Mouse (Mus musculus) liver, embryonic 15.5 days (tissue): ENCODE results near the gene Spata25. TPM values are rescaled to one million over a fixed set of nuclear protein-coding genes. Genes with fewer than 3 reads are reported as not detected.
"Not testable (repeated sequence)": the region's sequence is repeated elsewhere in the genome, so short reads cannot be mapped to it uniquely, and the experiment has no call there.

Experiments
- ATAC-seq: fragments of 200-750 bp; cut with Nextera tagmentation; 2 replicates; pipeline ENCODE4 v1.8.0; 2017; ENCODE audit warnings: moderate number of reproducible peaks, mild to moderate bottlenecking, moderate library complexity; ENCODE audit not compliant: insufficient read depth
- H3K27ac ChIP-seq: fragments of 300-500 bp; sonication (generic); replicated peaks from 2 replicates; pipeline ENCODE4 v1.5.1; 2015; ENCODE audit warnings: mild to moderate bottlenecking, inconsistent platforms
- H3K27me3 ChIP-seq: fragments of 300-500 bp; sonication (generic); 2 replicates; pipeline ENCODE4 v1.6.1; 2015; ENCODE audit warnings: mild to moderate bottlenecking, inconsistent platforms
- H3K36me3 ChIP-seq: fragments of 300-500 bp; sonication (generic); replicated peaks from 2 replicates; pipeline ENCODE4 v1.6.1; 2015; ENCODE audit warnings: moderate library complexity, mild to moderate bottlenecking, inconsistent platforms
- H3K4me1 ChIP-seq: fragments of 300-500 bp; sonication (generic); replicated peaks from 2 replicates; pipeline ENCODE4 v1.6.1; 2015; ENCODE audit warnings: inconsistent platforms
- H3K4me2 ChIP-seq: fragments of 300-500 bp; sonication (generic); 2 replicates; pipeline ENCODE4 v1.6.1; 2015; ENCODE audit warnings: moderate library complexity, mild to moderate bottlenecking, inconsistent platforms
- H3K4me3 ChIP-seq: fragments of 300-500 bp; sonication (generic); replicated peaks from 2 replicates; pipeline ENCODE4 v1.5.1; 2015; ENCODE audit warnings: mild to moderate bottlenecking, inconsistent platforms
- H3K9ac ChIP-seq: fragments of 300-500 bp; sonication (generic); 2 replicates; pipeline ENCODE4 v1.6.1; 2015; ENCODE audit warnings: moderate library complexity, mild to moderate bottlenecking, inconsistent platforms
- H3K9me3 ChIP-seq: fragments of 300-500 bp; sonication (generic); replicated peaks from 2 replicates; pipeline ENCODE4 v1.6.1; 2016; ENCODE audit warnings: inconsistent platforms
- WGBS: fragments of 180-500 bp; shearing (Covaris S2); methylation state at CpG from one replicate; pipeline ENCODE4 v1.1.7; 2015; ENCODE audit warnings: mixed read lengths; ENCODE audit not compliant: insufficient replicate concordance; 5-methylcytosine and 5-hydroxymethylcytosine counted together
- polyA plus RNA-seq: library from polyadenylated mRNA; unstranded; fragments of >200 nt; fragmentation: Nextera tagmentation; extraction: Ambion mirVana; gene quantifications from 2 replicates; pipeline ENCODE4 v1.2.1, GENCODE M21; 2015

Spata25 gene
- polyA plus RNA-seq, 1 experiment from 2014 or later = not detected

DNA sequence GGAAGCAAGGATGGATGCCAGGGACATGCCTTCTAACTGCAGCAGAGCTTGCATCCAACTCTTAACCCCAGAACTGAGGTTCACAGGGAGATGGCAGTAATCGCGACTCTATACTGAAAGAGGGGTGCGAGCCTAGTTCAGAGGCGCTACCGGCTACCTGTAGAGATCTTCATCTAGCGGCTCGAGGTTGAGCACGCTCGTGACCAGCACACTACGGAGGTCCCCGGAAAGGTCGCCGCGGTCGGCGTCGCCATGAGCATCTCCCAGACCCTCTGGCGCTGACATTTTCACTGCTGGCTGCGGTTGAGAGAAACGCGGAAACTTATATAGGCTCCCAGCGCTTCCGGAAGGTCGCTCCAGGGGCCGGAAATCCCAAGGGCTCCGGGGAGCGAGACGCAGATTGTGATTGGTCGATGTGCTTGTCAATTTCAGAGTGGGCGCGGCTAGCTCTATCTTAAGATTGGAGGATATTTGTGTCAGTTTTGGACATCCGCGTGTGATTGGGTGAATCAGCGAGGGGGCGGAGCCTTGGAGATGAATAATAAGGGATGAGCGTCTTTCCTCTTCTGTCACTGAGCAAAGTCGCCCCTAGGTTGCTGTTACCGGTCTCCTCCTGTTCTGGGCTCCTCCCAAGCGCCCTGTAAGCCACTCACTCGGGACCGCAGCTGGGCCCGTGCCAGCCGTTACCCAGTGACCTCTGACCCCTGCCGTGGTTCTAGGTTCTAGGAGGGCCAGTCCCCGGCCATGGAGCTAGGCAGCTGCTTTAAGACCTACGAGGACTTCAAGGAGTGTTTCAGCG, 23.6 kb downstream of the Spata25 start, which contains the start of the genes Acot8 and Zswim3:
TSS of gene Acot8 (minus strand) at position 350 of the 799 bp plus-strand sequence.
TSS of gene Zswim3 (plus strand) at position 566 of the 799 bp plus-strand sequence.
- peak within 1 kb of the TSS; percentile 92 for H3K4me3 ChIP-seq
- WGBS = under 1% methylated on average over 47 of the region's 47 CpGs
- H3K9me3 ChIP-seq = no peaks in the 10 kb centered on the region
- peak within 1 kb of the TSS; percentile 99 for H3K27ac ChIP-seq
- peak; percentile 93 for ATAC-seq
- H3K27me3 ChIP-seq = no peaks in the 10 kb centered on the region
- peaks cover 39% of the 10 kb centered on the region for H3K4me1 ChIP-seq
- H3K4me2 ChIP-seq = peak within 1 kb of the TSS; percentile 91
- H3K9ac ChIP-seq = peak within 1 kb of the TSS; percentile 89
- H3K36me3 ChIP-seq = peaks cover 43% of the 10 kb centered on the region

DNA sequence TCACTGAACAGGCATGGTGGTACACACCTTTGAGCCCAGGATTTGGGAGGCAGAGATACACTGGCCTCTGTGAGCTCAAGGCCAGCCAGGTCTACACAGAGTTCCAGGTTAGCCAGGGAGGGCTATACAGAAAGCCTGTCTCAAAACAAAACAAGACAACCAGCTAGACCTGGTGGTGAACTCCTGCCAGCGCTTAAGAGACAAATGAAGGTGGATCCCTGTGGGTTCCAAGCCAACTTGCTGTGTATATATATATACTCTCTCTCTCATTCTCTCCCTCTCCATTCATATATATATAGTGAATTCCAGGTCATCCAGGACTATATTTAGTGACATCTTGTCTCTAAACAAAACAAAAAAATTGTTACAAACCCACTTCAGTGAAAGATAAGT, 24.4 kb downstream of the Spata25 start:
- peaks cover 39% of the 10 kb centered on the region for H3K4me1 ChIP-seq
- peak overlapping the region; percentile 89 for H3K9ac ChIP-seq
- ATAC-seq = no peak
- H3K4me3 ChIP-seq = peak overlapping the region; percentile 92
- H3K27ac ChIP-seq = peak overlapping the region; percentile 90
- H3K9me3 ChIP-seq = no peaks in the 10 kb centered on the region
- no peaks in the 10 kb centered on the region for H3K27me3 ChIP-seq
- WGBS = 48% methylated on average over 1 of the region's 1 CpGs
- H3K4me2 ChIP-seq = peak overlapping the region; percentile 78
- peaks cover 43% of the 10 kb centered on the region for H3K36me3 ChIP-seq

DNA sequence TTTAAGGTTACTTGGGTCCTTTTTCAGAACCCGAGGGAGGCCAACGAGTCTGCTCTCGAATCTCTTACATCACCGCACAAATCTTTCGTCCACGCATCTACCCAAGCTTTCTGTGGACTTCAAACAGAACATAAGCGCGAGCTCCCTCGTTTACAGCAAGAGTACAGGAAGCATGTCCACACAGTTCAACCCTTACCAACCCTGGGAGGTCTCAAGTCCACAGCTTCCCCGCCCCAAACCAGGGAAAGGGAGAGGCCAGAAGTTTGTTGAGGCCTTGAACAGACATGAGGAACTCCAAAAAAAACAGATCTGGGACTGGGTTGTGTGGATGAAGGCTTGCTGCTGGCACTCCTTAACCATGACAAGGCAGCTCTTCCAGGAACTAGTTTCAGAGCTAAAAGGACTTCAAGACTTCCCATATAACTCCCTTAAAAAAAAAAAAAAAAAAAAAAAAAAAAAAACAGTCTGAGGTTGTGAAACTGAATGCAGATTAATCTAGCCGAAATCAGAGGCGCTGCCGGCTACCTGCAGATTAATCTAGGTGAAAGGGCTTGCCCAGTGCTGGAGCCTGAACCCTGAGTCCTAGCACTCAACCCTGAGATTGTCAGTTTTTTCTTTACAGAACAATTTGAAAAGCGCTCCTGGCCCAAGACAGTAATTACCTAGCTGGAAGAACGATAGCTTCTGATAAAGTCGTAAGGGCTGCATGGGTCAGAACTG, 25.0 kb downstream of the Spata25 start:
- 72% methylated on average over 16 of the region's 16 CpGs for WGBS
- Histone ChIP-seq H3K27me3 (no peaks in the 10 kb centered on the region), H3K9ac (peak overlapping the region; percentile 89), H3K9me3 (no peaks in the 10 kb centered on the region), H3K4me3 (peak overlapping the region; percentile 92), H3K36me3 (peaks cover 44% of the 10 kb centered on the region), H3K4me2 (peak overlapping the region; percentile 78), H3K27ac (peak overlapping the region; percentile 90), H3K4me1 (peaks cover 39% of the 10 kb centered on the region)
- no peak for ATAC-seq

DNA sequence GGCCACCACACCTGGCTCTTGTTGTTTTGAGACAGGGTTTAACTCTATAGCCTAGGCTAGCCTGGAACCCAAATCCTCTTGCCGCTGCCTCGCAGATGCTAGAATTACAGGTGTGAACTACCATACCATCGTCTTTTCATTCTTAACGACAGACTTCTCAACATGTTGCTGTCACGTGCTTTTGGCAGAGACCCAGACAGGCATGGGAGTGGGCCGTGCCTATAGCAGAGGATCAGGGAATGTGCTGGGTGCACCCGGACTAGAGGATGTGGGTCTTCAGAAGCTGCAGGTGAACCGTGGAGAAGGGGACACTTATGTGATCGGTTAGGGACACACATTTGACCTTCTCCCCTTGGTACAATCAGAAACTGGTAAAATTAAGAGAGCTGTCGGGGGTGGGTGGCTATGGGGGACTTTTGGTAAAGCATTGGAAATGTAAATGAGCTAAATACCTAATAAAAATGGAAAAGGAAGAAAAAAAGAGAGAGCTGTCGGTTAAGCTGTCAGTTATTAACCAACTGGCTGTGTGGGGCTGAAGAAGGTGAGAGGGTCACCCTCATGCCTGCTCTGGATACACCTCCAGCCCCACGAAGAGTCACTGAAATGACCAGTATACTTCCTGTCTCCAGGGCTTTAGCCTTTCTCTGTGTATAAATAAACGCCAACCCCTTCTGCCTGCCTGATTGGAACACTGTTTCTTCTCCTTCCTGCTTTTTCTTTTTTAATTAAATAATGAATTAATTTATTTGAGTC, 27.9 kb downstream of the Spata25 start:
- H3K4me2 ChIP-seq = no peak overlapping the region
- peaks cover 70% of the 10 kb centered on the region for H3K36me3 ChIP-seq
- H3K4me1 ChIP-seq = peaks cover 19% of the 10 kb centered on the region
- H3K27me3 ChIP-seq = no peaks in the 10 kb centered on the region
- 80% methylated on average over 13 of the region's 13 CpGs for WGBS
- no peak overlapping the region for H3K9ac ChIP-seq
- no peaks in the 10 kb centered on the region for H3K9me3 ChIP-seq
- no peak overlapping the region for H3K27ac ChIP-seq
- no peak overlapping the region for H3K4me3 ChIP-seq
- no peak for ATAC-seq

DNA sequence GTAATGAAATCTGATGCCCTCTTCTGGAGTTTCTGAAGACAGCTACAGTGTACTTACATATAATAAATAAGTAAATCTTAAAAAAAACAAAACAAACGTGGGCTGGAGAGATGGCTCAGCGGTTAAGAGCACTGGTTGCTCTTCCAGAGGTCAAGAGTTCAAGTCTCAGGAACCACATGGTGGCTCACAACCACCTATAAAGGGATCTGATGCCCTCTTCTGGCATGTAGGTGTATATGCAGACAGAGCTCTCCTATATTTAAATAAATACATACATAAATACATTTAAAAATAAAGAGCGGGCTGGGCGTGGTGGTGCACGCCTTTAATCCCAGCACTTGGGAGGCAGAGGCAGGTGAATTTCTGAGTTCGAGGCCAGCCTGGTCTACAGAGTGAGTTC, 29.8 kb downstream of the Spata25 start:
- Histone ChIP-seq H3K36me3 (peaks cover 88% of the 10 kb centered on the region), H3K4me1 (peaks cover 14% of the 10 kb centered on the region)
- not testable (repeated sequence) for ATAC-seq, H3K27me3 ChIP-seq, H3K4me3 ChIP-seq, H3K9me3 ChIP-seq, H3K27ac ChIP-seq, H3K4me2 ChIP-seq, H3K9ac ChIP-seq
- 59% methylated on average over 6 of the region's 6 CpGs for WGBS

DNA sequence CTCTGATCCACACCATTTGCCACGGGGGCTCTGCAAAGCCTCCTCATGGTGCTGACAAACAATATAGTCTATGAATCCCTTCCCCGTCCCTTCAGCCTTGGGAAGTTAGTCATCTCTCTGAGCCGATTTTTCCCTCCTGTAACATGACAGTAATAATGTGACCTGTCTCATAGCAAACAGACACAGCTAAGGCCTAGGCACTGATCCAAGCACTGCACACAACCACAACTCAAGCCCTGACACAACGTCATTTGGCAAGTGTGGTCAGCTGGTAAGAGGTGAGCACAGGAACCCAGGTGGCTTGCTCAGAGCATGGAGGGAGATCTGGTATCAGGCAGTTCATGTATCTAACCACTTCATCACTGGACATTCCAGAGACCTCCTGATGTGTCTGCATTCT, 32.5 kb downstream of the Spata25 start:
- Histone ChIP-seq H3K9ac (no peak overlapping the region), H3K9me3 (no peaks in the 10 kb centered on the region), H3K4me3 (no peak overlapping the region), H3K4me2 (no peak overlapping the region), H3K4me1 (peaks cover 14% of the 10 kb centered on the region), H3K27me3 (no peaks in the 10 kb centered on the region), H3K36me3 (peaks cover 93% of the 10 kb centered on the region), H3K27ac (no peak overlapping the region)
- WGBS = 73% methylated on average over 4 of the region's 4 CpGs
- ATAC-seq = no peak

DNA sequence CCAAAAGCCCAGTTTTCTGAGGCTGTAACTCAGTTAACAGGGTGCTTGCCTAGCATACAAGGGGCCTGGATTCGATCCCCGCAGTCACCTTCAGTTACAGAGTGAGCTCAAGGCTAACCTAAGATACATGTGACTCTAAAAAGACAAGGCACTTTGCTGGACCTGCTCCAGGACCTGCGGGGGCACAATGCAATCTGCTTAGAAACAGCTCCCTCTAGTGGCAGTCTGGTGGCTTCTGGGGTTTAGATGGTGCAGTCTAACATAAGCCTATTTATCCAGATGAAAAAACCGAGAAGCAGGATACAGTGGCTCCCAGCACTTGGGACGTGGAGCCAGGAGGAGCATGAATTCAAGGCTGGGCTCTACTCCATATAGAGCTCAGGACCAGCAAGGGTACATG, 34.0 kb downstream of the Spata25 start:
- Histone ChIP-seq H3K27me3 (no peaks in the 10 kb centered on the region), H3K27ac (no peak overlapping the region), H3K4me2 (no peak overlapping the region), H3K4me1 (peaks cover 21% of the 10 kb centered on the region), H3K9me3 (no peaks in the 10 kb centered on the region), H3K36me3 (peaks cover 85% of the 10 kb centered on the region), H3K9ac (no peak overlapping the region), H3K4me3 (no peak overlapping the region)
- peak; percentile 49 for ATAC-seq
- WGBS = 28% methylated on average over 5 of the region's 5 CpGs

DNA sequence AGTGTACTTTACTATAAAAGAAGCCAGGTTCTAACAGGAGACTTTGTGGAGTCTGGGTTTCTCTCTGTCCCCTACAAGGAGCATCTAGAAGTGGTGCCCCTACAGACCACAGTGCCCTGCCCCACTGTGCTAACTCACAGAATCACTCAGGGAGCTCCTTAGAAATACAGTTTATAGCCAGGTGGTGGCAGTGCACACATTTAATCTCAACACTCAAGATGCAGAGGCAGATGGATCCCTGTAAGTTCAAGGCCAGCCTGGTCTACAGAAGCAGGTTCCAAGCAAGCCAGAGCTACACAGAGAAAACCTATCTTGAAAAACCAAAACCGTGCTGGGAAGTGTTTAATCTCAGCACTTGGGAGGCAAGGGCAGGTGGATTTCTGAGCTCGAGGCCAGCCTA, 34.6 kb downstream of the Spata25 start:
- peaks cover 24% of the 10 kb centered on the region for H3K4me1 ChIP-seq
- no peak overlapping the region for H3K4me3 ChIP-seq
- H3K9me3 ChIP-seq = no peaks in the 10 kb centered on the region
- no peak overlapping the region for H3K9ac ChIP-seq
- peaks cover 84% of the 10 kb centered on the region for H3K36me3 ChIP-seq
- peak overlapping the region; percentile 46; the same call in 1 of the 2 replicates for H3K27ac ChIP-seq
- no peaks in the 10 kb centered on the region for H3K27me3 ChIP-seq
- WGBS = 76% methylated on average over 2 of the region's 2 CpGs
- ATAC-seq = no peak
- no peak overlapping the region for H3K4me2 ChIP-seq

DNA sequence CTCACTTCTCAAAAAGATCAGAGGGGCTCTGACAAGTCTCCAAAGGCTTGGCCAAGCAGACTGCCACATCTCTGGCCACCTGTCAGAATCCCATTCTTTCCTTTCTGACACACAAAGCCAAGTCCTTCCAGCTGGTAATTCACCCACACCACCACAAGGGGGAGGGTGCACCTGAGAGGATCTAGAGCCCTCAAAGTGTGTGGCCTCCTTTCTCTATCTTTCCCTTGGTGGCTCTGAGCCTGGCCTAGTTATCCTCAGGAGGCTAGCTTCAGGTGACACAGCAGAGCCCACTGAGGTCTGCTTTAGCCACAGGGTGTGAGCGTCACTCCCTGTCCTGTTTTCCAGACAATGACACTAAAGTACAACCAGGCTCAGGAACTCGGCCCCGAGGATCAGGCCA, 35.1 kb downstream of the Spata25 start:
- H3K9ac ChIP-seq = no peak overlapping the region
- no peaks in the 10 kb centered on the region for H3K27me3 ChIP-seq
- H3K4me3 ChIP-seq = no peak overlapping the region
- H3K9me3 ChIP-seq = no peaks in the 10 kb centered on the region
- H3K4me2 ChIP-seq = no peak overlapping the region
- 85% methylated on average over 3 of the region's 3 CpGs for WGBS
- peak overlapping the region; percentile 42; the same call in 1 of the 2 replicates for H3K27ac ChIP-seq
- H3K36me3 ChIP-seq = peaks cover 82% of the 10 kb centered on the region
- H3K4me1 ChIP-seq = peaks cover 30% of the 10 kb centered on the region
- peak; percentile 17; the same call in 1 of the 2 replicates for ATAC-seq

DNA sequence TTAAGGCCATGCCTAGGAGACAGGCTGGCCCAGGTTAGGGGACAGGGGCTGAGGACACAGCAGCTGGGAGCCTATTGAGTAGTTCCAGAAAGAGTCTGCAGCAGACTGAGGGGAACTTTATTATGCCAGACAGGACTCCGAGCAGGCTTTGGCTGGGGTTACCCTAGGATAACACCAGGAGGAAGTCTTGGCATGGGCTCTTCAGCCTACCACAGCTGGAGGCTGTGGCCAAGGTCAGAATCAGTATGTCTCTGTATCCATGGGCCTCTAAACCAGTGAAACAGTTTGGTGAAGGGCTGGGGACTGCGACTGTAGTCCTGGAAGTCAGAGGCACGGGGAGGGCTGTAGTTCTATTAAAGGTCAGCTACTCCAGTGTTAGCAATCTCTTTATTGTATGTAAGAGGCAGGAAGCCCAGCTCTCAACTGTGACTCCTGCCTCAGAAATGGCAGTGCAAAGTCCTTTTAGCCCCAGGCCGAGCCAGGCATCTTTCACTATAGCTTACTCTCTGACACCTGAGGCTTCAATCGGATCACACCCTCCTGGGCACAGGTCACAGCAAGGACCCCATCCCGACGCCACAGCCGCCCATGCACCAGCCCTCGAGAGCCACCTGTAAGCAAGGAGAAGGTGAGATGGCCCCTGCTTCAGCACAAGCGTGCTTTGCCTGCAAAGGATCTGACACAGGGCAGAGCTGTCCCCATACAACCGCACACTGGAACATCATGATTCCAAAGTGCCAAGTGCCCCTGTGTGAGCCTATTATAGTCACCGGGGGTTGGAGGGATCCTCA, 35.7 kb downstream of the Spata25 start:
- no peak overlapping the region for H3K4me3 ChIP-seq
- no peaks in the 10 kb centered on the region for H3K27me3 ChIP-seq
- H3K9me3 ChIP-seq = no peaks in the 10 kb centered on the region
- no peak overlapping the region for H3K4me2 ChIP-seq
- no peak for ATAC-seq
- H3K9ac ChIP-seq = no peak overlapping the region
- WGBS = 83% methylated on average over 12 of the region's 12 CpGs
- peaks cover 79% of the 10 kb centered on the region for H3K36me3 ChIP-seq
- H3K4me1 ChIP-seq = peaks cover 35% of the 10 kb centered on the region
- 0 out of 2 replicates have a peak overlapping the region, but pooled peaks have one; percentile 33 for H3K27ac ChIP-seq
